Mouse (Mus musculus): Measurements from ENCODE around the gene Itgae.

DNA sequence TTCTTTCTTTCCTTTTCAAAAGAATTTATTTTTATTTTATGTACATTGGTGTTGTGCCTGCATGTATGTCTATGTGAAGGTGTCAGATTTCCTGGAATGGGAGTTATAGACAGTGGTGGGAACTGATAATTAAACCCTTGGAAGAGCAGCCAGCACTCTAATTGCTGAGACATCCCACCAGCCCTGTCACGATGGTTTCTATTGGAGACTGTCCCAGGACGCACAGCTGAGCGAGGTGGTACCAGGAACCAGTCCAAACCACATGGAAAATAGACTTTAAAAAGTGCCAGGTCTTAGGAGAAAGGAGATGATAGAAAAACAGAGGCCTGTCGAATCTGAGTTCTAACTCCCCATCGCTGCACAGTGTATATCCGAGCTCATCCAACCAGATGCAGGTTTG, 64.7 kb downstream of the Itgae start:
- TF ChIP-seq POLR2A (IDR thresholded peaks at IDR 0.05; ENCODE audit: insufficient read depth, low read depth, low read length), result no peak
- no peak for TF ChIP-seq CTCF (IDR thresholded peaks at IDR 0.05)
- no peak for TF ChIP-seq EP300 (IDR thresholded peaks at IDR 0.05; ENCODE audit: insufficient read depth, low read depth, low read length)
